Mouse (Mus musculus): Measurements from ENCODE around the gene Prmt1. TPM values are rescaled to one million over a fixed set of nuclear protein-coding genes. Genes with fewer than 3 reads are reported as not detected.

Prmt1 gene
- polyA plus RNA-seq, 1 experiment from 2014 or later: 449 TPM

GRCm38 (mm10) chr7:44986879-44987718 lies 731 bp upstream of the Prmt1 start:
- Histone ChIP-seq H3K9me3 (no peaks in the 10 kb centered on the region), H3K4me1 (replicated peaks) (peaks cover 27% of the 10 kb centered on the region), H3K27me3 (replicated peaks) (no peaks in the 10 kb centered on the region), H3K4me2 (replicated peaks) (peak overlapping the region; percentile 61), H3K9ac (peak overlapping the region; percentile 56), H3K36me3 (peaks cover 1% of the 10 kb centered on the region), H3K27ac (peak overlapping the region; percentile 95), H3K4me3 (replicated peaks) (peak overlapping the region; percentile 97)
- ATAC-seq: peak; percentile 50
- under 1% methylated on average over 29 of the region's 29 CpGs for WGBS

DNA sequence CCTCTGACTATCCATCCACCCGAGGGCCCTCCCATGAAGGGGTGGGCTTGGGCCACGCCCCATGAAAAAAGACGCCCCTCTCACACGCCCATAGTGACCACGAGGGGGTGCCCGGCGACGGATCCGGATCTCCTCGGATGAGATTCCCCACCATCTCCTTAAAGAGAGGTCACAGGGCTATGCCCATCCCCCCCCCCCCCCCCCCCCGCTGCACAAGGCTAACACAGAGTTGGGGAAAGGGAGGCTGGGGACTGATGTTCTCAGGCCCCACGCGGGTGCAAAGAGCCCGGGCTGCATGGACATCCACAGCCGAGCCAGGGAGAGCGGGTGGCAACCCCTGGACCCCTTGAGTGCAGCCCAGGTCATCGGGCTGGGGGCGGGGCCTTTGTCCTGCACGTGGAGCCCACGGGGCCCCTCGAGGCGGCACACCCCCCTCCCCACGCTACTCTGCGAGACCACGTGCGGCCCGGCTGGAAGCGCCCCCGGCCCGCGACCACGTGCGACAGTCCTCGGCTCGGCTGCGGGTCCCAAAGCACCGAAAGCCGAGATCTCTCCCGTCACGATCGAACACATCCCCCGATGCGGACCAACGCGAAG lies 675 bp downstream of the Prmt1 start:
- Histone ChIP-seq H3K4me2 (replicated peaks) (peak overlapping the region; percentile 70), H3K9ac (peak overlapping the region; percentile 97), H3K4me3 (replicated peaks) (peak overlapping the region; percentile 97), H3K27ac (peak overlapping the region; percentile 96), H3K36me3 (peaks cover 14% of the 10 kb centered on the region), H3K4me1 (replicated peaks) (peaks cover 27% of the 10 kb centered on the region), H3K9me3 (no peaks in the 10 kb centered on the region), H3K27me3 (replicated peaks) (no peaks in the 10 kb centered on the region)
- under 1% methylated on average over 44 of the region's 45 CpGs for WGBS
- peak; percentile 7 for ATAC-seq

DNA sequence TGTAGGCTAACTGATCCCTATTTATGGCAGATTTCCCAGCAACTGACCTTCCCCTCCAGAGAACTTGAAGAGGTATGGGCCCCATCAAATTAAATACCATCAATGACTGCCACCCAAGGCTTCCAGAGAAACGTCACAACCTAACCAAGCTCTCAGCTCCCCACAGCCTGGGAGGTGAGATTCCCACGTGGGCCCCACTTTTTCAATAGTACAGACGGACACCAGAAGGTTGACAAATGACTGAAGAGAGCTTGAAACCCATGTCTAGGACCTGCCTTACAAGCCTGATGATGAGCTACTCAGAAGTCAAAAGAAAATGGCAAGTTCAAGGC lies 1.6 kb downstream of the Prmt1 start:
- H3K4me3 ChIP-seq (replicated peaks): peak overlapping the region; percentile 97
- H3K36me3 ChIP-seq: peaks cover 22% of the 10 kb centered on the region
- H3K4me2 ChIP-seq (replicated peaks): peak overlapping the region; percentile 70
- no peak for ATAC-seq
- peaks cover 27% of the 10 kb centered on the region for H3K4me1 ChIP-seq (replicated peaks)
- 0 out of 2 replicates have a peak overlapping the region, but pooled peaks have one; percentile 96 for H3K27ac ChIP-seq
- no peaks in the 10 kb centered on the region for H3K27me3 ChIP-seq (replicated peaks)
- no peaks in the 10 kb centered on the region for H3K9me3 ChIP-seq
- 0 out of 2 replicates have a peak overlapping the region, but pooled peaks have one; percentile 17 for H3K9ac ChIP-seq
- WGBS: 34% methylated on average over 3 of the region's 3 CpGs

DNA sequence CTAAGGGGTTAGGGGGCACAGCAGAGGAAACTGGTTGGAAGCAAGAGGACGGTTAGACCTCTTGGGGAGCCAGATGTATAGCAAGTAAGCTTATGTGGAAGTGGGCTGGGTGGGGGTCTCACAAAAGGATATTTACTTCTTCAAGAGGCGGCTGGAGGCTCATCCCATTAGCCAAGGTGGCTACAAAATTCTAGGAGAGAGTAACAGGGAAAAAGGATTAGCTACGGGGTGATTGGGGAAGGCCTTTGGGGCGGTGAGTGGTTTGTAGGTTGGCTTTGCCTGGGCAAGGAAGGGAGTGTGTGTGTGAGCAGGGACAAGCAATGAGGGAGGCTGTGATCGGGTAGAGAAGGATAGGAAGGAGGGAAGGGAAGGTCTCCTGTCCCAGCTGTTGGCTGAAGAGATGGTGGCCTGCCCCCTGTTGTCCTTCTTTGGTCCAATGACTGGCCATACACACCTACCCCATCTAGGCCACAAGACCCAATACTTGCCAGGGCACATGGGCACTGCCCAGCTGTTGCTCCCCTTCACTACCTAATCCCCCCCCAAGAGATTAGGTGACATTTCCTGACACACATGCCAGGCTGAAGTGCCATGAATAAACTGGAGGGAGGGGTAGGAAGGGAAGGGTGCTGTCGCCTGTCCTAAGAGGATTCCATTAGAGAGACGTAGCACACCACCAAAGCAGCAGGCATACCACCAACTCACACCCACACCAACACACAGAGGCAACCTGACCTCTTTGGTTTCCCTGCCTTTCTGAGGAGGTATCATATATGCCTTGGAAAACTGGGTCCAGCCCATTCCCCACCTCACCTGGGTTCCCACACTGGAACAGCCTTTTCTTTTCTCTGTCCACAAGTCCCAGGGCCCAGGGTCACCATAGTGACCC lies 2.2 kb downstream of the Prmt1 start:
- Histone ChIP-seq H3K9me3 (no peaks in the 10 kb centered on the region), H3K27ac (peak overlapping the region; percentile 96; the same call in 1 of the 2 replicates), H3K4me2 (replicated peaks) (peak overlapping the region; percentile 70), H3K4me3 (replicated peaks) (0 out of 2 replicates have a peak overlapping the region, but pooled peaks have one; percentile 97), H3K4me1 (replicated peaks) (peaks cover 27% of the 10 kb centered on the region), H3K27me3 (replicated peaks) (no peaks in the 10 kb centered on the region), H3K36me3 (peaks cover 28% of the 10 kb centered on the region), H3K9ac (0 out of 2 replicates have a peak overlapping the region, but pooled peaks have one; percentile 17)
- ATAC-seq: no peak
- WGBS: 66% methylated on average over 7 of the region's 7 CpGs

GRCm38 (mm10) chr7:44983085-44983484 lies 3.3 kb downstream of the Prmt1 start:
- Histone ChIP-seq H3K4me1 (replicated peaks) (peaks cover 23% of the 10 kb centered on the region), H3K36me3 (peaks cover 38% of the 10 kb centered on the region), H3K4me2 (replicated peaks) (no peak overlapping the region), H3K4me3 (replicated peaks) (no peak overlapping the region), H3K27ac (no peak overlapping the region), H3K9ac (no peak overlapping the region), H3K9me3 (no peaks in the 10 kb centered on the region), H3K27me3 (replicated peaks) (no peaks in the 10 kb centered on the region)
- WGBS: 30% methylated on average over 6 of the region's 6 CpGs
- ATAC-seq: no peak

- Histone ChIP-seq H3K4me3 (replicated peaks) (no peak overlapping the region), H3K27ac (no peak overlapping the region), H3K9me3 (no peaks in the 10 kb centered on the region), H3K9ac (no peak overlapping the region), H3K4me1 (replicated peaks) (peaks cover 19% of the 10 kb centered on the region), H3K36me3 (peaks cover 52% of the 10 kb centered on the region), H3K4me2 (replicated peaks) (no peak overlapping the region), H3K27me3 (replicated peaks) (no peaks in the 10 kb centered on the region)
- ATAC-seq: no peak
- WGBS: 92% methylated on average over 8 of the region's 8 CpGs
Observed at GRCm38 (mm10) chr7:44981539-44981938, 4.8 kb downstream of the Prmt1 start.

GRCm38 (mm10) chr7:44978300-44978699 lies 8.1 kb downstream of the Prmt1 start:
- WGBS: 91% methylated on average over 3 of the region's 3 CpGs
- Histone ChIP-seq H3K9me3 (no peaks in the 10 kb centered on the region), H3K27me3 (replicated peaks) (no peaks in the 10 kb centered on the region), H3K4me1 (replicated peaks) (peaks cover 16% of the 10 kb centered on the region), H3K36me3 (peaks cover 57% of the 10 kb centered on the region), H3K4me3 (replicated peaks) (no peak overlapping the region), H3K9ac (no peak overlapping the region), H3K4me2 (replicated peaks) (no peak overlapping the region), H3K27ac (no peak overlapping the region)
- no peak for ATAC-seq

- Histone ChIP-seq H3K36me3 (peaks cover 38% of the 10 kb centered on the region), H3K4me3 (replicated peaks) (peak overlapping the region; percentile 47; the same call in 1 of the 2 replicates), H3K4me1 (replicated peaks) (peaks cover 25% of the 10 kb centered on the region), H3K4me2 (replicated peaks) (peak overlapping the region; percentile 76), H3K27me3 (replicated peaks) (no peaks in the 10 kb centered on the region), H3K9ac (peak overlapping the region; percentile 18; the same call in 1 of the 2 replicates), H3K27ac (peak overlapping the region; percentile 62), H3K9me3 (no peaks in the 10 kb centered on the region)
- WGBS: 18% methylated on average over 6 of the region's 6 CpGs
- ATAC-seq: no peak
Observed at GRCm38 (mm10) chr7:44975117-44975419, 11.3 kb downstream of the Prmt1 start.

GRCm38 (mm10) chr7:44974383-44975116 lies 11.8 kb downstream of the Prmt1 start, which contains the start of gene Cpt1c:
Gene Cpt1c (minus strand): TSS chr7:44974851.
- peaks cover 25% of the 10 kb centered on the region for H3K4me1 ChIP-seq (replicated peaks)
- peak within 1 kb of the TSS; percentile 76 for H3K4me2 ChIP-seq (replicated peaks)
- H3K27ac ChIP-seq: peak within 1 kb of the TSS; percentile 84
- H3K27me3 ChIP-seq (replicated peaks): no peaks in the 10 kb centered on the region
- H3K4me3 ChIP-seq (replicated peaks): peak within 1 kb of the TSS; percentile 47
- peak; percentile 54 for ATAC-seq
- peak within 1 kb of the TSS; percentile 43 for H3K9ac ChIP-seq
- WGBS: 4% methylated on average over 22 of the region's 22 CpGs
- no peaks in the 10 kb centered on the region for H3K9me3 ChIP-seq
- peaks cover 32% of the 10 kb centered on the region for H3K36me3 ChIP-seq

GRCm38 (mm10) chr7:44973415-44974130 lies 12.8 kb downstream of the Prmt1 start:
- H3K36me3 ChIP-seq: peaks cover 23% of the 10 kb centered on the region
- peak overlapping the region; percentile 47 for H3K4me3 ChIP-seq (replicated peaks)
- no peak for ATAC-seq
- peak overlapping the region; percentile 84; the same call in 1 of the 2 replicates for H3K27ac ChIP-seq
- H3K4me1 ChIP-seq (replicated peaks): peaks cover 25% of the 10 kb centered on the region
- WGBS: 37% methylated on average over 14 of the region's 14 CpGs
- no peaks in the 10 kb centered on the region for H3K9me3 ChIP-seq
- peak overlapping the region; percentile 43 for H3K9ac ChIP-seq
- peak overlapping the region; percentile 76 for H3K4me2 ChIP-seq (replicated peaks)
- H3K27me3 ChIP-seq (replicated peaks): no peaks in the 10 kb centered on the region

DNA sequence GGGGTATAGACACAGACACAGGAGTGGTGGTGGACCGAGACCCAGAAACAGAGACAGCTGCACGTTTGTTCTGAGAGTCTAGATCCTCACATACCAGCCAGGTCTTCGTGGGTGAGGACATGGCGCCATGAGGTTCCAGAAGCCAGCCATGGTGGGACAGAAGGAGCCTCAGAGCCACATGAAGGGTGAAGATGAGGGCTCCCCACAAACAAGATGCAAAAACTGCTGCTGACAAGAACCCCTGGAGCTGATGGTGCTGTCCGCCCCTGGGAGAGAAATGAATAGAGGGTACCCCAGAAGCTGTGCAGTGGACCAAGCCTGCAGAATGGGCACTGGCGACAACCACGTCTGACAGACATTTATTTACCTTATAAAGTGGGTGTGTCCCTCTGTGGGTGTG lies 15.2 kb downstream of the Prmt1 start:
- H3K36me3 ChIP-seq: 0 out of 2 replicates have a peak, but pooled peaks cover 7% of the 10 kb centered on the region
- peak overlapping the region; percentile 62; the same call in 1 of the 2 replicates for H3K9ac ChIP-seq
- H3K9me3 ChIP-seq: no peaks in the 10 kb centered on the region
- peaks cover 28% of the 10 kb centered on the region for H3K4me1 ChIP-seq (replicated peaks)
- WGBS: 55% methylated on average over 7 of the region's 7 CpGs
- H3K4me3 ChIP-seq (replicated peaks): peak overlapping the region; percentile 59
- H3K4me2 ChIP-seq (replicated peaks): peak overlapping the region; percentile 92
- H3K27ac ChIP-seq: peak overlapping the region; percentile 92; the same call in 1 of the 2 replicates
- no peak for ATAC-seq
- no peaks in the 10 kb centered on the region for H3K27me3 ChIP-seq (replicated peaks)

All from intestine, embryonic 15.5 days (tissue).